Mouse (Mus musculus): ENCODE data around the gene Actn1. TPM values are rescaled to one million over a fixed set of nuclear protein-coding genes. Genes with fewer than 3 reads are reported as not detected.

Gene Actn1
- total RNA-seq, 2 experiments from 2014 or later: 65.4 to 68.2 TPM

- no peak for DNase-seq
- intact Hi-C loops (cut with DNase I): no loop called here
Observed at GRCm38 (mm10) chr12:80118588-80118987, 141.6 kb downstream of the Actn1 start.

Other genes starting within 250 kb of the Actn1 start
- 10 to 100 TPM; 47.2 to 54.4 TPM for gene Zfp36l1, start 147.4 kb downstream of the Actn1 start, total RNA-seq (2021)
- gene Dcaf5, start 176.2 kb upstream of the Actn1 start, total RNA-seq (2021): 10 to 100 TPM; 58.4 to 64.0 TPM
- 10 to 100 TPM; 55.2 to 58.7 TPM for gene Exd2, start 202.7 kb upstream of the Actn1 start, total RNA-seq (2021)

All from left cerebral cortex, postnatal 4 days (tissue).